Mouse (Mus musculus): ENCODE results near the gene Actrt2.

DNA sequence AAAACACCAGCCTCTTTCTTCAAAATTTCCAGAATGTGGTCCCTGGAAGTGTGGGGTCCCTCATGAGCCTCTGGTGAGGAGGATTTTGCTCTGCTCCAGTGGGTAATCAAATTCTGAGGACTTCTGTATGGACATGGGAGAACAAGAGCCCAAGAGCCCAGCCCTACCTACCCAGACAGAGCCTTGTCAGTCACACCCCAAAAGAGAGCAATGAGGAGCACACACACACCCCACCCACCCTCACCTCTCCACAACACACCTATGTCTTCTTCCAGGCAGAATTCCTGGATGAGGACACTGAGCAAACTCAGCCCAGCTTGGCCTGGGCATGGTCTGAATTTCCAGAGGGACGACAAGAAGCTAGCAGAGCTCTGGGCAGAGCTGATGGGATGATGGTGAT is 38.8 kb upstream of the Actrt2 start:
- TF ChIP-seq POLR2A (IDR thresholded peaks at IDR 0.05; ENCODE audit: low read depth, low read length) (no peak), CTCF (conservative IDR thresholded peaks at IDR 0.05; ENCODE audit: insufficient read depth, insufficient read length, low read depth, low read length) (no peak)

Data from kidney, adult 2 months (tissue).